Mouse (Mus musculus) liver, embryonic 16.5 days (tissue): ENCODE measurements around the gene Matn4. TPM values are rescaled to one million over a fixed set of nuclear protein-coding genes. Genes with fewer than 3 reads are reported as not detected.

Source experiments
- ATAC-seq: fragments of 200-750 bp; cut with Nextera tagmentation; 2 replicates; pipeline ENCODE4 v1.8.0; 2017; ENCODE audit warnings: low read depth, mild to moderate bottlenecking, moderate number of reproducible peaks, moderate library complexity
- H3K27ac ChIP-seq: fragments of 300-500 bp; sonication (generic); 2 replicates; pipeline ENCODE4 v1.5.1; 2014; ENCODE audit warnings: mild to moderate bottlenecking, low read length
- H3K27me3 ChIP-seq: fragments of 300-500 bp; sonication (generic); 2 replicates; pipeline ENCODE4 v1.6.1; 2014; ENCODE audit warnings: low read depth, low read length, mixed read lengths; ENCODE audit not compliant: control insufficient read depth, insufficient read depth
- H3K36me3 ChIP-seq: fragments of 300-500 bp; sonication (generic); 2 replicates; pipeline ENCODE4 v1.6.1; 2014; ENCODE audit warnings: mild to moderate bottlenecking; ENCODE audit not compliant: control insufficient read depth, insufficient read depth
- H3K4me1 ChIP-seq: fragments of 300-500 bp; sonication (generic); 2 replicates; pipeline ENCODE4 v1.6.1; 2014; ENCODE audit warnings: low read depth, low read length, mixed read lengths; ENCODE audit not compliant: control insufficient read depth
- H3K4me2 ChIP-seq: fragments of 300-500 bp; sonication (generic); 2 replicates; pipeline ENCODE4 v1.6.1; 2014; ENCODE audit warnings: low read depth, low read length, mixed read lengths
- H3K4me3 ChIP-seq: fragments of 300-500 bp; sonication (generic); 2 replicates; pipeline ENCODE4 v1.5.1; 2014; ENCODE audit warnings: low read depth, mild to moderate bottlenecking, low read length
- H3K9ac ChIP-seq: fragments of 300-500 bp; sonication (generic); 2 replicates; pipeline ENCODE4 v1.6.1; 2014; ENCODE audit warnings: low read depth, low read length
- H3K9me3 ChIP-seq: fragments of 300-500 bp; sonication (generic); replicated peaks from 2 replicates; pipeline ENCODE4 v1.6.1; 2016; ENCODE audit warnings: low read length; ENCODE audit not compliant: control insufficient read depth
- whole genome bisulfite sequencing: fragments of 180-500 bp; shearing (Covaris S2); extraction: QIAGEN DNeasy Blood & Tissue Kit; methylation state at CpG from one replicate; pipeline ENCODE4 v1.1.7; 2014; ENCODE audit not compliant: insufficient replicate concordance; 5-methylcytosine and 5-hydroxymethylcytosine counted together
- polyA plus RNA-seq: library from polyadenylated mRNA; unstranded; fragments of >200 nt; fragmentation: Nextera tagmentation; extraction: Ambion mirVana; gene quantifications from 2 replicates; pipeline ENCODE4 v1.2.1, GENCODE M21; 2015

Gene Matn4
- polyA plus RNA-seq, 1 experiment from 2014 or later = 0.12 TPM

DNA sequence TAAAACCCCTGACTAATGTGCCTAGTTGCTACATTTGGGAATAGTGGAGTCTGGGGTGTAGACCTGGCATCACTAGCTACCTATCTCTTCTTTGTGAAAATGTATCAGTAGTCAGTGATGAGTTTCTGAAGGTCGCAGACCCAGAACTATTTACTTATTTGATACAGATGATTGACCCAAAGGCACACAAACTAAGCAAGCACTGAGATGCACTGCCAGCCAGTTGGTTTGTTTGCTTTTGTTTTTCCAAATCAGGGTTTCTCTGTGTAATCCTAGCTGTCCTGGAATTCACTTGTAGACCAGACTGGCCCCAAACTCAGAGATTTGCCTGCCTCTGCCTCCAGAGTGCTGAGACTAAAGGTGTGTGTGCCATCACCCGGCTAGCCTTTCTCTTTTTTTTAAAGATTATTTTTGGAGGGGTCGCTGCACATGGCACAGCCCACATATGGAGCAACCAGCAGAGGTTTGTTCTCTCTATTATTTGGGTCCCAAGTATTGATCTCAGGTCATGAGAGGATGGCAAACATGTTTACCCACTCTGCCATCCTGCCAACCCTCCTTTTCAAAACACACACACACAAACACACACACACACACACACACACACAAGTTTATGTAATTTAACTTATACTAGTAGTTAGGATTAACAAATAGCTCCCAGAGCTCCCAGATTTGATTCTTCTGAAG, 40.6 kb upstream of the Matn4 start:
- Histone ChIP-seq H3K27me3 (peaks cover 21% of the 10 kb centered on the region), H3K4me2 (no peak overlapping the region), H3K9me3 (no peaks in the 10 kb centered on the region), H3K4me1 (no peaks in the 10 kb centered on the region; the same call in none of the 2 replicates), H3K4me3 (no peak overlapping the region), H3K36me3 (no peaks in the 10 kb centered on the region), H3K27ac (0 out of 2 replicates have a peak overlapping the region, but pooled peaks have one; percentile 14), H3K9ac (no peak overlapping the region)
- WGBS = 41% methylated on average over 3 of the region's 3 CpGs
- ATAC-seq = no peak

GRCm38 (mm10) chr2:164444701-164445100, 39.7 kb upstream of the Matn4 start:
- H3K9me3 ChIP-seq = no peaks in the 10 kb centered on the region
- no peak overlapping the region for H3K4me2 ChIP-seq
- no peaks in the 10 kb centered on the region; the same call in none of the 2 replicates for H3K4me1 ChIP-seq
- H3K4me3 ChIP-seq = no peak overlapping the region
- WGBS = 50% methylated on average over 2 of the region's 2 CpGs
- no peak for ATAC-seq
- no peak overlapping the region for H3K9ac ChIP-seq
- peaks cover 21% of the 10 kb centered on the region for H3K27me3 ChIP-seq
- no peak overlapping the region for H3K27ac ChIP-seq
- no peaks in the 10 kb centered on the region for H3K36me3 ChIP-seq

DNA sequence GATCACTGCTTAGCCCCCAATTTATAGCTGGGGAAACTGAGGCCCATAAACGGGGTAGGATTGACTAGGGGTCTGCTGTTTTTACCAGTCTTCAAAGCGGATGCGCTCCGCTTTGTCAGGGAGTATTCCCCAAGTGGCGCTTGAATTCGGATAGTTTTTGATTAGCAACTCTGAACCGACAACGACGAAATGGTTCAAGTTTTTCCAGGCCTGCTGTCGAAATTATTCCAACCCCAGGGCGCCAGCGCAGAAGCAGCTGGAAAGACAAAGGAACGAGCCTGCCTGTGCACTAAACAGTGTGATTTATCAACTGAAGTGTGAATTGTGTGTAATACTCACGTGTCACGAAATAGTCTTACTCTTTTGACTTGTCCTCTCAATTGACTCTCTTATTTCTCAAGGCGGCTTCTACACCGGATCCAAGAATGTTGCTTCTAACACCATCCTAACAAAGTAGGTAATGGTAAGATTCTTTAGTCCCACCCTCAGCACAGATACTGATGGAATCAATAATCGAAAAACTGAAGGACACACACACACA, 38.6 kb upstream of the Matn4 start, which contains the start of gene Sdc4:
TSS of gene Sdc4 (minus strand) at position 428 of the 541 bp plus-strand sequence.
- Histone ChIP-seq H3K27ac (peak within 1 kb of the TSS; percentile 18; the same call in 1 of the 2 replicates), H3K4me3 (peak within 1 kb of the TSS; percentile 57), H3K9me3 (no peaks in the 10 kb centered on the region), H3K4me1 (no peaks in the 10 kb centered on the region; the same call in none of the 2 replicates), H3K4me2 (peak within 1 kb of the TSS; percentile 52), H3K27me3 (peaks cover 21% of the 10 kb centered on the region), H3K36me3 (no peaks in the 10 kb centered on the region), H3K9ac (peak within 1 kb of the TSS; percentile 54)
- 10% methylated on average over 18 of the region's 18 CpGs for WGBS
- no peak for ATAC-seq

DNA sequence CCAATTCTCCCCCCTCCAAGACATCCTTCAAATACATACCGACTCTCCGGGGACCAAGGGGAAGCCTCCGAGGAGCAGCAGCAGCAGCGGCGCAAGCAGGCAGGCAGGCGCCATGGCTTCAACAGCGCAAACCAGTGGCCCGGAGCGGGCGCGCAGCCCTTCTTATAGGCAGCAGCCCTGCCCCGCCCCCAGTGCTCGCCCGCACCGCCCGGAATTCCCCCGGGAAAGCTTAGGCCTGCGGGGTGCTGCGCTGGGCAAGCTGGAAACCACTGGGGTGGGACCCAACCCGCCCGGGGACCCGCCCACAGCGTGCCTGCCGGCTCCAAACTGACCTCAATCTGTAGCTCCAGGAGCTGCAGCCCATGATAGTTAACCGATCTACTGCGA, 38.1 kb upstream of the Matn4 start:
- Histone ChIP-seq H3K4me2 (peak overlapping the region; percentile 52), H3K36me3 (no peaks in the 10 kb centered on the region), H3K9ac (peak overlapping the region; percentile 54), H3K9me3 (no peaks in the 10 kb centered on the region), H3K27me3 (peaks cover 21% of the 10 kb centered on the region), H3K27ac (peak overlapping the region; percentile 18; the same call in 1 of the 2 replicates), H3K4me3 (peak overlapping the region; percentile 57), H3K4me1 (no peaks in the 10 kb centered on the region; the same call in none of the 2 replicates)
- peak; percentile 87 for ATAC-seq
- WGBS = 1% methylated on average over 22 of the region's 26 CpGs

GRCm38 (mm10) chr2:164442315-164443050, 37.5 kb upstream of the Matn4 start:
- peak; percentile 35 for ATAC-seq
- Histone ChIP-seq H3K4me2 (peak overlapping the region; percentile 52; the same call in 1 of the 2 replicates), H3K9ac (peak overlapping the region; percentile 54), H3K27me3 (peaks cover 21% of the 10 kb centered on the region), H3K4me3 (peak overlapping the region; percentile 57), H3K36me3 (no peaks in the 10 kb centered on the region), H3K9me3 (no peaks in the 10 kb centered on the region), H3K27ac (peak overlapping the region; percentile 18; the same call in 1 of the 2 replicates), H3K4me1 (no peaks in the 10 kb centered on the region; the same call in none of the 2 replicates)
- 3% methylated on average over 29 of the region's 29 CpGs for WGBS

DNA sequence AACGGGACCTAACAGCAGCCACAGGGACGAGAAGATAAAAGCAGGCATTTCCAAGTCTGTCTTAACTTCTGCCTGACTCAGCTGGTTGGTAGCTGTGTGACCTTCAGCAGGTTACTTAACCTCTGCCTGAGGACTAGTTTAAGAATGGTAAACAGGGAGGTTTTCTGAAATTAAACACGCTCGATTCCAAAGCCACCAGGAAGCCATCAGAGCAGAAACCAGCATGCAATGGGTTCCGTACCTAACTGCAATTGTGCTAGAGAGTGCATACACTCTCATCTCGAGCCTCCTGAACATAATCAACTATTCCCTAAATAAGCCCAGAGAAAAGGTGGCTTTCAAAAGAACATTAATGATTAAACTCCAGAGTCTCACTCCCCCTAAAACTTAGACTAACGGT, 36.8 kb upstream of the Matn4 start:
- no peaks in the 10 kb centered on the region for H3K9me3 ChIP-seq
- H3K4me2 ChIP-seq = peak overlapping the region; percentile 43; the same call in 1 of the 2 replicates
- H3K4me3 ChIP-seq = peak overlapping the region; percentile 57
- 21% methylated on average over 7 of the region's 7 CpGs for WGBS
- H3K27ac ChIP-seq = no peak overlapping the region
- H3K9ac ChIP-seq = peak overlapping the region; percentile 54; the same call in 1 of the 2 replicates
- H3K36me3 ChIP-seq = no peaks in the 10 kb centered on the region
- no peaks in the 10 kb centered on the region; the same call in none of the 2 replicates for H3K4me1 ChIP-seq
- no peak for ATAC-seq
- peaks cover 21% of the 10 kb centered on the region for H3K27me3 ChIP-seq

- Histone ChIP-seq H3K36me3 (no peaks in the 10 kb centered on the region), H3K4me2 (peak overlapping the region; percentile 43), H3K4me3 (peak overlapping the region; percentile 57), H3K9ac (peak overlapping the region; percentile 27; the same call in 1 of the 2 replicates), H3K27me3 (peaks cover 21% of the 10 kb centered on the region), H3K9me3 (no peaks in the 10 kb centered on the region), H3K4me1 (no peaks in the 10 kb centered on the region; the same call in none of the 2 replicates), H3K27ac (no peak overlapping the region)
- WGBS = 7% methylated on average over 8 of the region's 8 CpGs
- no peak for ATAC-seq
Observed at GRCm38 (mm10) chr2:164441155-164441554, 36.2 kb upstream of the Matn4 start.

GRCm38 (mm10) chr2:164440314-164440713, 35.4 kb upstream of the Matn4 start:
- no peak overlapping the region for H3K9ac ChIP-seq
- H3K4me2 ChIP-seq = peak overlapping the region; percentile 43; the same call in 1 of the 2 replicates
- no peaks in the 10 kb centered on the region for H3K9me3 ChIP-seq
- peaks cover 21% of the 10 kb centered on the region for H3K27me3 ChIP-seq
- ATAC-seq = no peak
- no peaks in the 10 kb centered on the region; the same call in none of the 2 replicates for H3K4me1 ChIP-seq
- no peak overlapping the region for H3K27ac ChIP-seq
- 59% methylated on average over 5 of the region's 5 CpGs for WGBS
- no peaks in the 10 kb centered on the region for H3K36me3 ChIP-seq
- peak overlapping the region; percentile 13; the same call in 1 of the 2 replicates for H3K4me3 ChIP-seq
